Mouse (Mus musculus) CD4-positive helper T cell, adult 2 months (primary cell): ENCODE data around the gene Lad1.

Experiments used
- DNase-seq: peaks from one replicate; pipeline ENCODE4 v3.0.0-alpha.2; 2012; ENCODE audit warnings: low read depth, missing footprints, low spot score

Gene Lad1

GRCm38 (mm10) chr1:135877248-135877647, 58.9 kb downstream of the Lad1 start:
- DNase-seq, result no peak

- DNase-seq, result peak; percentile 41
Observed at GRCm38 (mm10) chr1:135882385-135883109, 64.1 kb downstream of the Lad1 start.
